Mouse (Mus musculus) heart, adult 2 months (tissue): ENCODE measurements at regions not wholly inside any gene's neighbourhood (a gene's known extent, or its start where the extent isn't known, plus 50 kb on each side); places are given as distances from the start of the nearest gene placed in this dataset.

Experiments
- CTCF ChIP-seq: fragments of 200-600 bp; IDR thresholded peaks from 2 replicates; pipeline ENCODE4 v1.8.1; 2022; ENCODE audit warnings: antibody characterized with exemption, mild to moderate bottlenecking, moderate library complexity
- EP300 ChIP-seq: fragments of 200-500 bp; IDR thresholded peaks from 2 replicates; pipeline ENCODE4 v1.6.1; 2011; ENCODE audit warnings: low read depth, low read length, control low read depth; ENCODE audit not compliant: insufficient read depth
- POLR2A ChIP-seq: fragments of 200-500 bp; IDR thresholded peaks from 2 replicates; pipeline ENCODE4 v1.6.1; 2011; ENCODE audit warnings: mild to moderate bottlenecking, low read depth, low read length, control low read depth; ENCODE audit not compliant: insufficient read depth

- TF ChIP-seq POLR2A, result no peak
- no peak for TF ChIP-seq CTCF
- no peak for TF ChIP-seq EP300
Observed at GRCm38 (mm10) chr13:28857201-28857600, 96.3 kb downstream of the Sox4 start.
